Mouse (Mus musculus) brain, embryonic 14.5 days (tissue): ENCODE results near the gene Stard3. TPM values are rescaled to one million over a fixed set of nuclear protein-coding genes. Genes with fewer than 3 reads are reported as not detected.

Source experiments
- DNase-seq: peaks from one replicate; pipeline ENCODE4 v3.0.0-alpha.2; 2011; ENCODE audit warnings: low read depth
- CTCF ChIP-seq: fragments of 200-500 bp; IDR thresholded peaks from 2 replicates; pipeline ENCODE4 v1.5.1; 2012; ENCODE audit warnings: inconsistent platforms, mild to moderate bottlenecking, moderate library complexity, borderline replicate concordance; ENCODE audit not compliant: insufficient read depth, insufficient read length; ENCODE audit errors: extremely low read depth
- POLR2A ChIP-seq: fragments of 200-500 bp; IDR thresholded peaks from 2 replicates; pipeline ENCODE4 v1.6.1; 2012; ENCODE audit warnings: mild to moderate bottlenecking, inconsistent platforms, borderline replicate concordance; ENCODE audit not compliant: poor library complexity, insufficient read depth, insufficient read length, severe bottlenecking; ENCODE audit errors: extremely low read depth
- polyA plus RNA-seq: library from polyadenylated mRNA; depleted of rRNA; stranded (reverse); fragments of >200 nt; gene quantifications from 2 replicates; pipeline ENCODE4 v1.2.3, GENCODE M21; 2012

Stard3 gene
- polyA plus RNA-seq, 1 experiment = 66.1 TPM

- TF ChIP-seq POLR2A (no peak), CTCF (no peak)
- no peak for DNase-seq
Observed at GRCm38 (mm10) chr11:98384216-98384615, 26.0 kb downstream of the Stard3 start.

- no peak for TF ChIP-seq POLR2A
- TF ChIP-seq CTCF = no peak
- DNase-seq = no peak
Observed at GRCm38 (mm10) chr11:98384721-98385637, 26.8 kb downstream of the Stard3 start.

GRCm38 (mm10) chr11:98385638-98386585 lies 27.7 kb downstream of the Stard3 start, which contains the start of gene Pnmt:
Gene Pnmt (plus strand): TSS chr11:98386450.
- TF ChIP-seq POLR2A (no peak), CTCF (no peak)

GRCm38 (mm10) chr11:98386596-98386995 lies 28.4 kb downstream of the Stard3 start:
- DNase-seq = no peak
- TF ChIP-seq CTCF (no peak), POLR2A (no peak)

More at GRCm38 (mm10) chr11:98385638-98386585, 27.7 kb downstream of the Stard3 start, which contains the start of gene Pnmt:
- DNase-seq = no peak

- DNase-seq = no peak
- TF ChIP-seq CTCF (no peak), POLR2A (no peak)
Observed at GRCm38 (mm10) chr11:98387056-98387577, 28.9 kb downstream of the Stard3 start.

GRCm38 (mm10) chr11:98388282-98388681 lies 30.1 kb downstream of the Stard3 start:
- DNase-seq = no peak
- TF ChIP-seq CTCF (no peak), POLR2A (no peak)

- TF ChIP-seq CTCF = peak; percentile 69
- no peak for TF ChIP-seq POLR2A
- peak; percentile 66 for DNase-seq
Observed at GRCm38 (mm10) chr11:98389221-98389780, 31.1 kb downstream of the Stard3 start.

GRCm38 (mm10) chr11:98390141-98390540 lies 32.0 kb downstream of the Stard3 start:
- TF ChIP-seq CTCF = no peak
- no peak for TF ChIP-seq POLR2A
- no peak for DNase-seq

GRCm38 (mm10) chr11:98392034-98392433 lies 33.9 kb downstream of the Stard3 start:
- no peak for DNase-seq
- no peak for TF ChIP-seq POLR2A
- TF ChIP-seq CTCF = no peak

- DNase-seq = no peak
- TF ChIP-seq POLR2A = no peak
- no peak for TF ChIP-seq CTCF
Observed at GRCm38 (mm10) chr11:98392645-98393044, 34.5 kb downstream of the Stard3 start.

- TF ChIP-seq POLR2A (no peak), CTCF (no peak)
- peak; percentile 61 for DNase-seq
Observed at GRCm38 (mm10) chr11:98393317-98393716, 35.1 kb downstream of the Stard3 start.

- no peak for TF ChIP-seq CTCF
- TF ChIP-seq POLR2A = no peak
- DNase-seq = no peak
Observed at GRCm38 (mm10) chr11:98394301-98394700, 36.1 kb downstream of the Stard3 start.
